Mouse (Mus musculus) hematopoietic stem cell, adult 5-6 weeks (primary cell): ENCODE measurements around the gene Glra4. TPM values are rescaled to one million over a fixed set of nuclear protein-coding genes. Genes with fewer than 3 reads are reported as not detected.
"Not testable (repeated sequence)": the region's sequence is repeated elsewhere in the genome, so short reads cannot be mapped to it uniquely, and the experiment has no call there.

ENCODE experiments used
- ATAC-seq, 2 experiments: fragments of 125-278 bp in 1 of 2; replicated peaks in 1 of 2; 2 replicates each; pipeline ENCODE4 v1.8.0; 2016 to 2017; ENCODE audit warnings: inconsistent platforms in 2 of 2, mild to moderate bottlenecking in 2 of 2, moderate number of reproducible peaks in 2 of 2, low read depth in 1 of 2, moderate TSS enrichment in 1 of 2; ENCODE audit not compliant: low FRiP score in 2 of 2, poor library complexity in 2 of 2, severe bottlenecking in 2 of 2, insufficient read depth in 1 of 2, low TSS enrichment in 1 of 2
- total RNA-seq: library from RNA; stranded (forward); fragments of 172-1452, 232-1000 nt; gene quantifications from 2 replicates; pipeline ENCODE4 v1.2.3, GENCODE M21; 2017

Gene Glra4
- total RNA-seq, 1 experiment from 2014 or later = not detected

- ATAC-seq = peak; percentile 23 to 82; a peak in 3 of 4 replicates
Observed at GRCm38 (mm10) chrX:136741651-136742201, 38.2 kb downstream of the Glra4 start.

DNA sequence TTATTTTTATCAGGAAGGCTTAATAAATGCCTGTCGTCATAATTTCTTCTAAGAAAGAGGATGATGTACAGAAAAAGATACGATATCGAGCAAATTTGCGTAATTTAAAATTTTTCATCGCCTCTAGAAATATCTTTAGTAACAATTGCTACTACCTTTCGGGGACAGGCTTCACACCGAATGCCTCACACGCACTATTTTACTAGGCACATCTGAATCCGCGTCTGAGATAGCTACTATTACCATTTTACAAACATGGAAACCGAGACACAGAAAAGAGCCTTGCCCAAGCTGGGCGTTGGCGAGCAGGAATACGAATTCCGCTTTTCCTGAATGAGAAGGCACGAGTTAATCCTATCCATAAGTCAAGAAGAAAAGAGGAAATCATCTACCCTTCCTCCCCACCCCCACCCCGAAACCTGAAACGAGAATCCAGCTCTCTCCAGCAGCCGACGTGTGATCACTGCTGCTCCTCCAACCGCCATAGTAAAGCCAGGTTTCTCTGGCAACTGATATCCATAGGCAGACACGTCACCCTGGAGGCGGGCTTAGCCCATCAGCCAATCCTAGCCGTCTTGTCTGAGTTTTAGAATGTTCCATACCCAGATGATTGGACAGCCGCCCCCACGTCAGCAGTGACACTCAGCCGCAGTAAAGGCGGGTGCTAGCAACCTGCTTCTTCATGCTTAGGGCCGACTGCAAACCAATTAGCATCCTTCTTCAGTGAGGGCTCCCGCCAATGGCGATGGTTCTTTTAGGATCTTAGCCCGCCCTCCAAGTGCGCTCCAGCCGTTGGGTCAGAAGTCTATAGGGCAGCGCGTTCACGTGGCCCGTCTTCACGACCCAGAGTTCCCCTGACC lies 38.9 kb downstream of the Glra4 start:
- ATAC-seq = peak; percentile 92 to 96

GRCm38 (mm10) chrX:136740087-136740790 lies 39.7 kb downstream of the Glra4 start:
- ATAC-seq = no peak

GRCm38 (mm10) chrX:136732016-136732415 lies 47.9 kb downstream of the Glra4 start:
- no peak for ATAC-seq

- ATAC-seq = not testable (repeated sequence)
Observed at GRCm38 (mm10) chrX:136714742-136715474, 65.0 kb downstream of the Glra4 start.

DNA sequence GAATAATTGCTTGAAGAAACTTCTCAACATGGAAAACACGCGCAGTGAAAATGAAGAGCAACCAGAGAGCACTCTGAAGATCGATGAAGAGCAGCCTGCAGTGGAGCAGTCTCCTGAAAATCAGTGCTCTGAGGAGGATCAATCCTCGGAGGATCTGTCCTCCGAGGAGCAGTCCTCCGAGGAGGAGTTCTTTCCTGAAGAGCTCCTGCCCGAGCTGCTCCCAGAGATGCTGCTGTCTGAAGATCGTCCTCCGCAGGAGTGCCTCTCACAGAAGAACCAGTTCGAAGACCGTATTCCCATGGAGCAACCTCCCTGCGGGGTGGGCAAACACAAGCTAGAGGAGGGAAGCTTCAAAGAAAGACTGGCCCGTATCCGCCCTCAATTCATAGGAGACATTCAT lies 71.2 kb downstream of the Glra4 start:
- ATAC-seq = no peak

DNA sequence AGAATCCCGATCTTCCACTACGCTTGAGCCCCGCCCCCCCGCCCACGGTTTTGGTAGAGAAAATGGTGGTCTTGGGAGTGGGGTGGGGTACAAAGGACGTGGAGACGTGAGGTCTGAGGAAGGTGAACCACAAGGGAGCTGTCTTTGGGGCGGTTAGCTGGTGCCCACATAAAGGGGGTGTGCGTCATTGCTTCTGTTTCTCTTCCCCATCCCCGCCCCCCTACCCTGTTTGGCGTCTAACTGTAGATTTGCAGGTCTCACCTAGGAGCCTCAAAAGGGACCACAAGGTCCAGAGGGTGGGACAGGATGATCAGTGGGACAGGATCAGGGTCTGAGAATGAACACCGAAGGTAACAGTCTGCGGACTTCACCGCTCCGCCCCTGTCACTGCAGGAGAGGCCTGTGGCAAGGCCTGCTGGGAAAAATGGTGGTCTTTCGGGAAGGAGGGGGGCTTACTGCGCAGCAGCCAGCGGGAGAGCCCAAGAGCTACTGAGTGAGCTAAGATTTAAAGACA lies 71.7 kb downstream of the Glra4 start:
- peak; percentile 85 to 92 for ATAC-seq

Other genes starting within 250 kb of the Glra4 start
- gene Kir3dl2, start 236.1 kb downstream of the Glra4 start, total RNA-seq = not detected in 2 replicates
- 2.1 and 8.0 TPM in 2 replicates for gene Tceal3, start 189.3 kb downstream of the Glra4 start, total RNA-seq
- 4.5 and 5.4 TPM in 2 replicates for gene Tceal1, start 72.2 kb downstream of the Glra4 start, total RNA-seq
- gene Morf4l2, start 36.5 kb downstream of the Glra4 start, total RNA-seq = 464 and 594 TPM in 2 replicates
- 3.4 and 3.6 TPM in 2 replicates for gene Plp1, start 42.5 kb upstream of the Glra4 start, total RNA-seq
- not detected in 2 replicates for gene Rab9b, start 88.6 kb upstream of the Glra4 start, total RNA-seq
- gene H2bfm, start 147.2 kb upstream of the Glra4 start, total RNA-seq = not detected in 2 replicates
- 6.4 and 14.5 TPM in 2 replicates for gene Tmsb15b2, start 195.4 kb upstream of the Glra4 start, total RNA-seq
- 20.1 and 33.5 TPM in 2 replicates for gene Tmsb15l, start 196.7 kb upstream of the Glra4 start, total RNA-seq
- 13.9 and 18.6 TPM in 2 replicates for gene Tmsb15b1, start 196.7 kb upstream of the Glra4 start, total RNA-seq
- 2.3 and 2.6 TPM in 2 replicates for gene Zcchc18, start 213.0 kb upstream of the Glra4 start, total RNA-seq